Mouse (Mus musculus) small intestine, adult 2 months (tissue): ENCODE results near the gene Ass1.

Source experiments
- CTCF ChIP-seq: fragments of 200-500 bp; IDR thresholded peaks from 2 replicates; pipeline ENCODE4 v1.5.1; 2012; ENCODE audit warnings: low read depth, mild to moderate bottlenecking, control low read depth, inconsistent platforms, low read length, moderate library complexity, mixed read lengths; ENCODE audit not compliant: insufficient replicate concordance, insufficient read length; ENCODE audit errors: extremely low read depth
- POLR2A ChIP-seq: fragments of 200-500 bp; IDR thresholded peaks from 2 replicates; pipeline ENCODE4 v1.6.1; 2012; ENCODE audit warnings: low read depth, mild to moderate bottlenecking, control low read depth, inconsistent platforms, low read length, moderate library complexity

DNA sequence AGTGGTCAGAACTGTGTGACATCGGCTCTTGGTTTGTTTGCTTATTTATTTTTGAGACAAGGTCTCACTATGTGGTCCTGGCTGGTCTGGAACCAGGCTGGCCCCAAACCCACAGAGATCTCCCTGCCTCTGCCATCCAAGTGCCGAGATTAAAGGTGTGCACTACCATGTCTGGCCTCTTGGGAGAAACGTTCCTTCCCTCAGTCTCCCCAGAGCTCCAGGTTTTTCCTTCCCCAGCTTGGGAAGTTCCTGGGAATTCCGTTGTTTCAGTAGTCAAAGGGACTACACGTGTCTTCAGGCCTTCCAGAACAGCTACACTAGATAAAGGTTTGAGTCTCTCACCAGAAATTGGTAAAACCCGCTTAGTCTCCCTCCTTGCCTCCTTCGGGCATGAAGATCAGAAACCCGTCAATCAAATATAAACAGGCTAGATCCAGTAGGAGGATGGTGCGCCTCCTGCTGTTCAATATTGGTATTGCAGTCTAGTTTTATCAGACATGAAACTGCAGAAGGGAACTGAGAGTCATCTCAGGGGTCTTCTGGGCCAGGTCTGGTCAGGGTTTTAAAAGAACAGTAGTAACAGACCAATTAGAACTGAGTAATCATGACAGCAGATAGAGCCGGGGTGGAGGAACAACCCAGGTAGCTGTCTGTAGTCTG lies 2.5 kb downstream of the Ass1 start:
- TF ChIP-seq CTCF = no peak; the same call in 1 of the 2 replicates
- TF ChIP-seq POLR2A = no peak
